Mouse (Mus musculus) bone marrow, adult 2 months (tissue): Measurements from ENCODE around the gene Birc2.

Experiments
- CTCF ChIP-seq: fragments of 200-500 bp; IDR thresholded peaks from 2 replicates; pipeline ENCODE4 v1.5.1; 2011; ENCODE audit warnings: low read length, control low read depth; ENCODE audit not compliant: control insufficient read depth, insufficient read depth
- POLR2A ChIP-seq: fragments of 200-500 bp; IDR thresholded peaks from 2 replicates; pipeline ENCODE4 v1.6.1; 2011; ENCODE audit warnings: low read depth, mild to moderate bottlenecking, control low read depth, low read length, borderline replicate concordance; ENCODE audit not compliant: control insufficient read depth

DNA sequence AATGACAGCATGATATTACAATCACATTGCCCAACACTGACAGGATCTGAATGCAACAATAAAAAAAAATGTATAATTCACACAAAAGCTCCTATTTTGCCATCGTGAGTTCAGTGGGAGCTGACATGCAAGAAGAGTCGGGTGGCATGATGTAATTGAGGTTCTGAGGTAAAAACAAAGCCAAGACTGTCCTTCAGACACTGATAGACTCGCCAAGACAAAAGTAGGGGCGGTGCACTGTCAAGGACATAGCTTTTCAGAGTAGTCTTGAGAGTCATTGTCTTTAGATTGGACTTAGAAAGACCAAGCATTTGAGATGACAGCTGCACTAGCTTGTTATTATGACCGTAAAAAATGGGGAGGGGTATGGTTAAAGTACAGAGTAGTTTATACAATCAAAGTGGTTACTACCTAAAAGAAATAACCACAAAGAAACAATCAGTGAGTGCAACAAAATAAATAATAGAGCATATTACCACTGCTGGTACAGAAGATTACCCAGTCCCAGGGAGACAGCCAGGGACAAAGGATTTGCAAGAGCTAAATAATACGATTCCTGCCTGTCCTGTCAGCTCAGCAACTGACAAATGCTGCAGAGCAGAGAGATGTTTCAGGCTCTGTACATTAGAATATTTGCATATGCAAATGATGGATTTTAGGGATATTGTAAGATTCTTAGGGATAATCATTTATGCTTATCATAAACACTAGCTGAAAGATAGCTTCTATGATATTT lies 40.6 kb downstream of the Birc2 start:
- TF ChIP-seq POLR2A (no peak), CTCF (no peak)
